Mouse (Mus musculus) CH12.LX (cell line): ENCODE measurements around the gene Adh1.

Experiments
- CTCF ChIP-seq, 2 experiments: IDR thresholded peaks in 1 of 2; conservative IDR thresholded peaks in 1 of 2; 2 replicates each; pipeline ENCODE4 v1.5.1; 2011 to 2012; ENCODE audit warnings: low read depth in 2 of 2, low read length in 2 of 2, improper control_type of control experiment in 1 of 2, inconsistent platforms in 1 of 2, mild to moderate bottlenecking in 1 of 2, moderate library complexity in 1 of 2
- JUND ChIP-seq: conservative IDR thresholded peaks from 2 replicates; pipeline ENCODE4 v1.6.1; 2011; ENCODE audit warnings: low read depth, low read length, improper control_type of control experiment
- MAFK ChIP-seq: IDR thresholded peaks from 2 replicates; pipeline ENCODE4 v1.6.1; 2011; ENCODE audit warnings: low read length, improper control_type of control experiment; ENCODE audit not compliant: insufficient replicate concordance
- MAX ChIP-seq: IDR thresholded peaks from 2 replicates; pipeline ENCODE4 v1.6.1; 2011; ENCODE audit warnings: low read length, improper control_type of control experiment
- NELFE ChIP-seq: IDR thresholded peaks from 2 replicates; pipeline ENCODE4 v1.6.1; 2011; ENCODE audit warnings: low read depth, low read length, improper control_type of control experiment
- POLR2A ChIP-seq: IDR thresholded peaks from 2 replicates; pipeline ENCODE4 v1.6.1; 2011; ENCODE audit warnings: low read depth, mild to moderate bottlenecking, improper control_type of control experiment, low read length
- POLR2AphosphoS2 ChIP-seq: IDR thresholded peaks from 2 replicates; pipeline ENCODE4 v1.6.1; 2011; ENCODE audit warnings: low read depth, low read length, improper control_type of control experiment
- RAD21 ChIP-seq: IDR thresholded peaks from 2 replicates; pipeline ENCODE4 v1.6.1; 2011; ENCODE audit warnings: low read depth, mild to moderate bottlenecking, low read length, improper control_type of control experiment, moderate library complexity
- RCOR1 ChIP-seq: conservative IDR thresholded peaks from 2 replicates; pipeline ENCODE4 v1.6.1; 2012; ENCODE audit warnings: low read depth, mild to moderate bottlenecking, inconsistent platforms, low read length, improper control_type of control experiment
- ZMIZ1 ChIP-seq: IDR thresholded peaks from 2 replicates; pipeline ENCODE4 v1.6.1; 2012; ENCODE audit warnings: low read depth, mild to moderate bottlenecking, inconsistent platforms, low read length, improper control_type of control experiment

GRCm38 (mm10) chr3:138325001-138325400 lies 64.2 kb downstream of the Adh1 start:
- TF ChIP-seq RCOR1 = no peak
- TF ChIP-seq POLR2A = no peak
- no peak for TF ChIP-seq RAD21
- TF ChIP-seq MAX = no peak
- TF ChIP-seq CTCF (conservative IDR thresholded peaks at IDR 0.05 in 1 of 2, IDR thresholded peaks at IDR 0.05 in 1 of 2; ENCODE audit: low read depth in 2 of 2, low read length in 2 of 2) = no peak
- TF ChIP-seq NELFE = no peak
- TF ChIP-seq JUND = no peak
- no peak; the same call in 1 of the 2 replicates for TF ChIP-seq MAFK
- TF ChIP-seq POLR2AphosphoS2 = no peak
- TF ChIP-seq ZMIZ1 = no peak
